Mouse (Mus musculus): ENCODE data around the gene Fam214b. TPM values are rescaled to one million over a fixed set of nuclear protein-coding genes. Genes with fewer than 3 reads are reported as not detected.
"Not testable (repeated sequence)": the region's sequence is repeated elsewhere in the genome, so short reads cannot be mapped to it uniquely, and the experiment has no call there.

The Fam214b gene
- polyA plus RNA-seq, 1 experiment from 2014 or later, result 28.5 TPM

- H3K4me1 ChIP-seq, result peaks cover 28% of the 10 kb centered on the region
- no peak for ATAC-seq (ENCODE audit: low FRiP score)
- H3K36me3 ChIP-seq, result peaks cover 3% of the 10 kb centered on the region; the same call in 1 of the 2 replicates
- no peaks in the 10 kb centered on the region for H3K27me3 ChIP-seq (replicated peaks)
- H3K9me3 ChIP-seq (replicated peaks), result no peaks in the 10 kb centered on the region
- no peak overlapping the region for H3K9ac ChIP-seq (replicated peaks)
- H3K27ac ChIP-seq (replicated peaks), result peak overlapping the region; percentile 87
- WGBS, result 86% methylated on average over 2 of the region's 2 CpGs
- H3K4me3 ChIP-seq (replicated peaks), result no peak overlapping the region
- peak overlapping the region; percentile 53; the same call in 1 of the 2 replicates for H3K4me2 ChIP-seq
Measured at GRCm38 (mm10) chr4:43001272-43001671, 44.7 kb downstream of the Fam214b start.

- peak; percentile 99 for ATAC-seq (ENCODE audit: low FRiP score)
- Histone ChIP-seq H3K4me1 (peaks cover 28% of the 10 kb centered on the region), H3K27ac (replicated peaks) (peak within 1 kb of the TSS; percentile 98), H3K4me2 (peak within 1 kb of the TSS; percentile 79), H3K9ac (replicated peaks) (peak within 1 kb of the TSS; percentile 97), H3K4me3 (replicated peaks) (peak within 1 kb of the TSS; percentile 97)
- not testable (repeated sequence) for H3K9me3 ChIP-seq (replicated peaks); H3K27me3 ChIP-seq (replicated peaks); H3K36me3 ChIP-seq
- WGBS, result under 1% methylated on average over 48 of the region's 56 CpGs
Measured at GRCm38 (mm10) chr4:43000141-43000986, 45.7 kb downstream of the Fam214b start, which contains the start of gene Vcp. Gene Vcp (minus strand): TSS chr4:43000507.

GRCm38 (mm10) chr4:42999451-43000140, 46.4 kb downstream of the Fam214b start:
- Histone ChIP-seq H3K4me1 (peaks cover 28% of the 10 kb centered on the region), H3K27me3 (replicated peaks) (no peaks in the 10 kb centered on the region), H3K9me3 (replicated peaks) (no peaks in the 10 kb centered on the region), H3K4me3 (replicated peaks) (peak overlapping the region; percentile 97), H3K4me2 (peak overlapping the region; percentile 79), H3K36me3 (peaks cover 13% of the 10 kb centered on the region), H3K9ac (replicated peaks) (peak overlapping the region; percentile 97), H3K27ac (replicated peaks) (peak overlapping the region; percentile 98)
- peak; percentile 84 for ATAC-seq (ENCODE audit: low FRiP score)
- under 1% methylated on average over 50 of the region's 51 CpGs for WGBS

DNA sequence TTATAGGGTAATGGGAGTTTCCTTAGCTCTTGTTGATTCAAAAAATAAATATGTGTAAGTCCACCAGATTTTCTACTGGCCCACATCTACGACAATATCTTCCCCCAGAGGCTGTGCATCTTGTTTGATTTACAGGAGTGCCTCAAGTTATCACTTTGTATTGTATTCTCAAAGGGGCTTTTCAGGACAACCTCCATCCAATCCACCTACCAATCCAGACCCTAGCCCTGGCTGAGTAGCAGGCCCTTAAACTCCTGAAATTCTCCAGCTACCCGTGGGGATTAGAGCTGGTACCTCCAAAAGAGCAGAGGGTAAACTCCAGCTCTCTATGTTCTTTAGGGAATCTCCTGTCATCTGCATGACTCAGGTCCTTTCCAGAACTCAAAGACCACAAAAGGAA, 48.0 kb downstream of the Fam214b start:
- WGBS, result 47% methylated on average over 2 of the region's 2 CpGs
- H3K4me3 ChIP-seq (replicated peaks), result peak overlapping the region; percentile 97
- no peaks in the 10 kb centered on the region for H3K27me3 ChIP-seq (replicated peaks)
- no peak overlapping the region for H3K27ac ChIP-seq (replicated peaks)
- peak overlapping the region; percentile 79 for H3K4me2 ChIP-seq
- ATAC-seq (ENCODE audit: low FRiP score), result no peak
- peaks cover 29% of the 10 kb centered on the region for H3K36me3 ChIP-seq
- peaks cover 28% of the 10 kb centered on the region for H3K4me1 ChIP-seq
- peak overlapping the region; percentile 97; the same call in 1 of the 2 replicates for H3K9ac ChIP-seq (replicated peaks)
- no peaks in the 10 kb centered on the region for H3K9me3 ChIP-seq (replicated peaks)

DNA sequence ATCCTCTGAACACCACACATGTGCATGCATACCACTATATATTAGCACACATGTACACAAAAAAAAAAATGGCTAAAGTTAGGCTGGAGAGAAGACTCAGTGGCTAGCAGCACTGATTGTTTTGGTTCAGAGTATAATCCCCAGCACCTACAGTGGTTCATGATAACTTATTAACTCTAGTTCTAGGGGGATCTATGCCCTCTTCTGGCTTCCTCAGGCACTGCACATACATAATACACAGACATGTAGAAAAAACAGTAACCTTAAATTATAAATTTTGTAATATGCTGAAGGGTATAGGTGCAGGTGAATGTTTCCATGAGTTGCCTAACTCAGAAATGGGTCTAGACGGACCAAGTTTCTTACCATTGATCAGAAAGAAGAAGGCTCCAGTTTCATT, 57.7 kb downstream of the Fam214b start:
- no peaks in the 10 kb centered on the region for H3K27me3 ChIP-seq (replicated peaks)
- H3K4me1 ChIP-seq, result no peaks in the 10 kb centered on the region
- ATAC-seq (ENCODE audit: low FRiP score), result no peak
- no peak overlapping the region for H3K4me2 ChIP-seq
- no peak overlapping the region for H3K27ac ChIP-seq (replicated peaks)
- peaks cover 97% of the 10 kb centered on the region for H3K36me3 ChIP-seq
- H3K9me3 ChIP-seq (replicated peaks), result no peaks in the 10 kb centered on the region
- H3K9ac ChIP-seq (replicated peaks), result no peak overlapping the region
- WGBS, result 87% methylated on average over 1 of the region's 1 CpGs
- H3K4me3 ChIP-seq (replicated peaks), result no peak overlapping the region

Other genes starting within 250 kb of the Fam214b start
- 0.08 TPM in 1 of 2 replicates, not detected in the other for gene Fam205a1, start 192.3 kb downstream of the Fam214b start, polyA plus RNA-seq (2015; fragmentation: Nextera tagmentation; extraction: Ambion mirVana)
- gene Gm12394, start 189.4 kb downstream of the Fam214b start, polyA plus RNA-seq (2015; fragmentation: Nextera tagmentation; extraction: Ambion mirVana), result 0.49 and 0.51 TPM in 2 replicates
- 1.4 and 2.6 TPM in 2 replicates for gene Fam205c, start 172.0 kb downstream of the Fam214b start, polyA plus RNA-seq (2015; fragmentation: Nextera tagmentation; extraction: Ambion mirVana)
- gene Phf24, start 129.6 kb downstream of the Fam214b start, polyA plus RNA-seq (2015; fragmentation: Nextera tagmentation; extraction: Ambion mirVana), result 40.2 and 46.1 TPM in 2 replicates
- 44.3 and 48.7 TPM in 2 replicates for gene Dnajb5, start 96.4 kb downstream of the Fam214b start, polyA plus RNA-seq (2015; fragmentation: Nextera tagmentation; extraction: Ambion mirVana)
- gene 1700022I11Rik, start 76.6 kb downstream of the Fam214b start, polyA plus RNA-seq (2015; fragmentation: Nextera tagmentation; extraction: Ambion mirVana), result 0.31 and 0.50 TPM in 2 replicates
- 477 and 496 TPM in 2 replicates for gene Vcp, start 45.7 kb downstream of the Fam214b start, polyA plus RNA-seq (2015; fragmentation: Nextera tagmentation; extraction: Ambion mirVana)
- gene Fancg, start 35.7 kb downstream of the Fam214b start, polyA plus RNA-seq (2015; fragmentation: Nextera tagmentation; extraction: Ambion mirVana), result 21.0 and 22.8 TPM in 2 replicates
- gene Pigo, start 20.4 kb downstream of the Fam214b start, polyA plus RNA-seq (2015; fragmentation: Nextera tagmentation; extraction: Ambion mirVana), result 27.8 and 30.8 TPM in 2 replicates
- gene Stoml2, start 14.5 kb downstream of the Fam214b start, polyA plus RNA-seq (2015; fragmentation: Nextera tagmentation; extraction: Ambion mirVana), result 231 and 240 TPM in 2 replicates
- gene Unc13b, start 12.7 kb upstream of the Fam214b start, polyA plus RNA-seq (2015; fragmentation: Nextera tagmentation; extraction: Ambion mirVana), result 11.1 and 12.3 TPM in 2 replicates
- gene Atp8b5, start 220.9 kb upstream of the Fam214b start, polyA plus RNA-seq (2015; fragmentation: Nextera tagmentation; extraction: Ambion mirVana), result 0.36 and 0.78 TPM in 2 replicates

All from neural tube, embryonic 15.5 days (tissue).